Mouse (Mus musculus) mammary gland, adult 2 months (tissue): ENCODE data around the gene Rem2. TPM values are rescaled to one million over a fixed set of nuclear protein-coding genes. Genes with fewer than 3 reads are reported as not detected.

ENCODE experiments used
- polyA plus RNA-seq: library from polyadenylated mRNA; depleted of rRNA; stranded (reverse); fragments of >200 nt; gene quantifications from 2 replicates; pipeline ENCODE4 v1.2.3, GENCODE M21; 2012; ENCODE audit warnings: low replicate concordance; rRNA removed

Gene Rem2
- 0.49 and 0.55 TPM in 2 replicates for polyA plus RNA-seq

DNA sequence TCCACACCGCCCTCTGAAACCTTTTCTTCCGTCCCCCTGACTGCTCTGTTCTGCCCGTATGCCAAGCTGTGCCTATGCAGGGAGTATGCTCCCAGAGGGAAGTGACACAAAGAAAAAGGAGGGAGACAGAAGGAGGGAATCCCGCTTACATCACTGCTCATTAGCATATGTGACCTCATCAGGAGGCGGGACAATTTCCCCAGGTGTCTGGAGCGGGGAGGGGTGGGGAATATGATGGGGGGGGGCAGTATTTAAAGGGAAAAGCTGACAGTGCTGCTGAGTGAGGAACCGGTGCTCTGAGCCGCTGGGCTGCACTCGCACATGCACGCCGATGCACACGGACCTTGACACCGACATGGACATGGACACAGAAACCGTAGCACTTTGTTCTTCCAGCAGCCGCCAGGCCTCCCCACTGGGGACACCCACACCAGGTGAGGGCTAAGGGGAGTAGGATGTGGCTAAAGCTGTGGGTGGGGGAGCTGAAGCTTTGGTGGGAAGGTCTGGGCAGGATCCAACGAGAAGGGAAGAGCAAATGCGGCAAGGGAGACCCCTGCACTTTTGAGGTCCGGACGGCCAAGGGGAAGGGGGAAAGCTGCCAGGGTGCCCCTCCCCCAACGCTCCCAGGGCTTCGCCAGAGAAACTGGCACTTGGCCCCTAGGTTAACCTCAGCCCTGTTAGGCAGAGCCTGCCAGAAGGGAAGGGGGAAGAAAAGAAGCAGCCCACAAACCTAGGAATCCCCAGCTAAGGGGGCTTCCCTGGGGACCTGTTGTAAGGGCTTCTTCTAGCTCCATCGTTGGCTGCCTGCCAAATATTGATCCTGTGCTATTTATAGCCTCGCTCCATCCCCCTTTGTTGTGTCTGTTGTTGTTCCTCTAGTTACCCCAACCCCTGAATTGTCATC, at the start of gene Rem2:
Gene Rem2, plus strand, starts transcription at position 160 of the 904 bp plus-strand sequence.

GRCm38 (mm10) chr14:54426689-54427398, 49.1 kb upstream of the Rem2 start, which contains the start of gene Mrpl52:
Gene Mrpl52 (plus strand): TSS chr14:54426909.

GRCm38 (mm10) chr14:54431334-54432077, 44.4 kb upstream of the Rem2 start, which contains the start of gene Mmp14:
Gene Mmp14 (plus strand): TSS chr14:54431612.

GRCm38 (mm10) chr14:54463959-54464292, 12.0 kb upstream of the Rem2 start, which contains the start of gene Lrp10:
Gene Lrp10 (plus strand): TSS chr14:54464137.

Other genes starting within 250 kb of the Rem2 start
- 554 and 629 TPM in 2 replicates for gene Dad1, start 222.0 kb upstream of the Rem2 start, polyA plus RNA-seq
- gene Abhd4, start 221.9 kb upstream of the Rem2 start, polyA plus RNA-seq, result 56.6 and 105 TPM in 2 replicates
- not detected in 2 replicates for gene Olfr49, start 191.2 kb upstream of the Rem2 start, polyA plus RNA-seq
- 174 and 209 TPM in 2 replicates for gene Oxa1l, start 115.3 kb upstream of the Rem2 start, polyA plus RNA-seq
- 18.1 and 27.2 TPM in 2 replicates for gene Slc7a7, start 58.3 kb upstream of the Rem2 start, polyA plus RNA-seq
- 132 and 438 TPM in 2 replicates for gene Mrpl52, start 49.2 kb upstream of the Rem2 start, polyA plus RNA-seq
- gene Mmp14, start 44.5 kb upstream of the Rem2 start, polyA plus RNA-seq, result 298 and 523 TPM in 2 replicates
- 161 and 252 TPM in 2 replicates for gene Lrp10, start 12.0 kb upstream of the Rem2 start, polyA plus RNA-seq
- 27.1 and 42.3 TPM in 2 replicates for gene Prmt5, start 41.4 kb downstream of the Rem2 start, polyA plus RNA-seq
- 9.0 and 11.4 TPM in 2 replicates for gene Haus4, start 78.5 kb downstream of the Rem2 start, polyA plus RNA-seq
- 18.0 and 23.6 TPM in 2 replicates for gene Ajuba, start 101.5 kb downstream of the Rem2 start, polyA plus RNA-seq
- 3.0 and 8.9 TPM in 2 replicates for gene 4931414P19Rik, start 129.9 kb downstream of the Rem2 start, polyA plus RNA-seq
- 175 and 188 TPM in 2 replicates for gene Psmb5, start 141.9 kb downstream of the Rem2 start, polyA plus RNA-seq
- gene Psmb11, start 145.3 kb downstream of the Rem2 start, polyA plus RNA-seq, result 0.19 TPM in 1 of 2 replicates, not detected in the other
- gene Gm17606, start 164.9 kb downstream of the Rem2 start, polyA plus RNA-seq, result not detected in 2 replicates
- gene Cdh24, start 165.3 kb downstream of the Rem2 start, polyA plus RNA-seq, result 4.4 and 7.5 TPM in 2 replicates
- gene 1700123O20Rik, start 210.1 kb downstream of the Rem2 start, polyA plus RNA-seq, result 52.1 and 110 TPM in 2 replicates
- 122 and 125 TPM in 2 replicates for gene Acin1, start 210.8 kb downstream of the Rem2 start, polyA plus RNA-seq
- 0.06 and 0.12 TPM in 2 replicates for gene Gm29776, start 222.7 kb downstream of the Rem2 start, polyA plus RNA-seq
- 2.1 and 3.1 TPM in 2 replicates for gene Cebpe, start 236.1 kb downstream of the Rem2 start, polyA plus RNA-seq